Mouse (Mus musculus) stomach, postnatal 0 days (tissue): ENCODE results near the gene Ecm2.

Source experiments
- CTCF ChIP-seq: IDR thresholded peaks from 2 replicates; pipeline ENCODE4 v1.5.1; 2016; ENCODE audit warnings: antibody characterized with exemption, low read depth, mild to moderate bottlenecking, moderate library complexity
- EP300 ChIP-seq: optimal IDR thresholded peaks from 2 replicates; pipeline ENCODE3; 2016; ENCODE audit warnings: antibody characterized with exemption

- TF ChIP-seq CTCF (no peak), EP300 (no peak)
Measured at GRCm38 (mm10) chr13:49470319-49470718, 34.3 kb upstream of the Ecm2 start.
